Mouse (Mus musculus) MEL (cell line): ENCODE measurements around the gene Atp6v1a. TPM values are rescaled to one million over a fixed set of nuclear protein-coding genes. Genes with fewer than 3 reads are reported as not detected.

ENCODE experiments used
- DNase-seq: peaks from one replicate; pipeline ENCODE4 v3.0.0; 2011; ENCODE audit warnings: low read depth, low spot score
- H3K27ac ChIP-seq: 2 replicates; pipeline ENCODE4 v1.5.1; 2012; ENCODE audit warnings: low read depth, mild to moderate bottlenecking, control low read depth, low read length, moderate library complexity; ENCODE audit not compliant: control insufficient read depth
- H3K27me3 ChIP-seq, 2 experiments: fragments of 150-350 bp in 1 of 2; sonication (generic) in 1 of 2; 2 replicates each; pipeline ENCODE4 v1.6.1; 2012; ENCODE audit warnings: low read length in 2 of 2, mild to moderate bottlenecking in 2 of 2, improper control_type of control experiment in 1 of 2, moderate library complexity in 1 of 2; ENCODE audit not compliant: insufficient read depth in 2 of 2, control insufficient read depth in 1 of 2
- H3K36me3 ChIP-seq, 2 experiments: 2 replicates each; pipeline ENCODE4 v1.6.1; 2012 to 2014; ENCODE audit warnings: low read length in 2 of 2, improper control_type of control experiment in 1 of 2, inconsistent platforms in 1 of 2, mild to moderate bottlenecking in 1 of 2; ENCODE audit not compliant: insufficient read depth in 2 of 2, control insufficient read depth in 1 of 2
- H3K4me1 ChIP-seq, 2 experiments: fragments of 150-350 bp in 1 of 2; sonication (generic) in 1 of 2; 2 replicates each; pipeline ENCODE4 v1.6.1; 2012; ENCODE audit warnings: low read length in 2 of 2, improper control_type of control experiment in 1 of 2, mild to moderate bottlenecking in 1 of 2; ENCODE audit not compliant: insufficient read depth in 2 of 2, control insufficient read depth in 1 of 2
- H3K4me3 ChIP-seq, 2 experiments: fragments of 150-350 bp in 1 of 2; sonication (generic) in 1 of 2; 2 replicates each; pipeline ENCODE4 v1.5.1; 2012; ENCODE audit warnings: low read depth in 2 of 2, low read length in 2 of 2, mild to moderate bottlenecking in 2 of 2, moderate library complexity in 2 of 2, control low read depth in 1 of 2, improper control_type of control experiment in 1 of 2; ENCODE audit not compliant: control insufficient read depth in 1 of 2, insufficient read depth in 1 of 2
- H3K79me2 ChIP-seq: 2 replicates; pipeline ENCODE4 v1.6.1; 2012; ENCODE audit warnings: mild to moderate bottlenecking, low read length, moderate library complexity; ENCODE audit not compliant: control insufficient read depth, poor library complexity, insufficient read depth
- H3K9ac ChIP-seq: 2 replicates; pipeline ENCODE4 v1.6.1; 2012; ENCODE audit warnings: low read depth, mild to moderate bottlenecking, control low read depth, low read length, moderate library complexity; ENCODE audit not compliant: control insufficient read depth, poor library complexity, severe bottlenecking
- H3K9me3 ChIP-seq: fragments of 150-350 bp; sonication (generic); replicated peaks from 2 replicates; pipeline ENCODE4 v1.6.1; 2012; ENCODE audit warnings: mild to moderate bottlenecking, low read length, improper control_type of control experiment, moderate library complexity; ENCODE audit not compliant: insufficient read depth
- BHLHE40 ChIP-seq: IDR thresholded peaks from 2 replicates; pipeline ENCODE4 v1.6.1; 2012; ENCODE audit warnings: low read depth, mild to moderate bottlenecking, inconsistent platforms, low read length, improper control_type of control experiment, borderline replicate concordance
- CHD1 ChIP-seq: IDR thresholded peaks from 2 replicates; pipeline ENCODE4 v1.6.1; 2012; ENCODE audit warnings: low read depth, mild to moderate bottlenecking, inconsistent platforms, low read length, improper control_type of control experiment
- CTCF ChIP-seq, 3 experiments: IDR thresholded peaks in 2 of 3; conservative IDR thresholded peaks in 1 of 3; 2 replicates each; pipeline ENCODE4 v1.5.1; 2011 to 2012; ENCODE audit warnings: low read length in 3 of 3, low read depth in 2 of 3, mild to moderate bottlenecking in 2 of 3, improper control_type of control experiment in 1 of 3, inconsistent platforms in 1 of 3, mixed read lengths in 1 of 3, moderate library complexity in 1 of 3; ENCODE audit not compliant: control insufficient read depth in 1 of 3, insufficient read depth in 1 of 3, poor library complexity in 1 of 3, severe bottlenecking in 1 of 3
- ELF1 ChIP-seq: IDR thresholded peaks from 2 replicates; pipeline ENCODE4 v1.6.1; 2014; ENCODE audit warnings: low read depth, mild to moderate bottlenecking, inconsistent platforms, low read length, improper control_type of control experiment, moderate library complexity
- EP300 ChIP-seq, 2 experiments: IDR thresholded peaks; 2 replicates each; pipeline ENCODE4 v1.6.1; 2011; ENCODE audit warnings: improper control_type of control experiment in 2 of 2, low read length in 2 of 2, low read depth in 1 of 2, mild to moderate bottlenecking in 1 of 2
- GATA1 ChIP-seq: IDR thresholded peaks from 2 replicates; pipeline ENCODE4 v1.6.1; 2011; ENCODE audit warnings: low read depth, low read length, improper control_type of control experiment
- HCFC1 ChIP-seq: IDR thresholded peaks from 2 replicates; pipeline ENCODE4 v1.6.1; 2012; ENCODE audit warnings: low read depth, mild to moderate bottlenecking, inconsistent platforms, low read length, improper control_type of control experiment, moderate library complexity
- MAFK ChIP-seq: IDR thresholded peaks from 2 replicates; pipeline ENCODE4 v1.6.1; 2011; ENCODE audit warnings: low read depth, mild to moderate bottlenecking, low read length, improper control_type of control experiment, borderline replicate concordance
- MAZ ChIP-seq: IDR thresholded peaks from 2 replicates; pipeline ENCODE4 v1.6.1; 2012; ENCODE audit warnings: low read depth, mild to moderate bottlenecking, inconsistent platforms, low read length, improper control_type of control experiment
- MYC ChIP-seq: IDR thresholded peaks from 2 replicates; pipeline ENCODE4 v1.6.1; 2011; ENCODE audit warnings: low read depth, mild to moderate bottlenecking, low read length, improper control_type of control experiment, moderate library complexity
- NELFE ChIP-seq: IDR thresholded peaks from 2 replicates; pipeline ENCODE4 v1.6.1; 2011; ENCODE audit warnings: low read depth, low read length, improper control_type of control experiment
- NRF1 ChIP-seq: IDR thresholded peaks from 2 replicates; pipeline ENCODE4 v1.6.1; 2014; ENCODE audit warnings: low read depth, mild to moderate bottlenecking, inconsistent platforms, low read length, improper control_type of control experiment, moderate library complexity; ENCODE audit not compliant: poor library complexity, insufficient read depth, severe bottlenecking
- POLR2AphosphoS2 ChIP-seq: IDR thresholded peaks from 2 replicates; pipeline ENCODE4 v1.6.1; 2011; ENCODE audit warnings: low read length, improper control_type of control experiment
- POLR2AphosphoS5 ChIP-seq: IDR thresholded peaks from 2 replicates; pipeline ENCODE4 v1.6.1; 2012; ENCODE audit warnings: low read depth, borderline replicate concordance, mild to moderate bottlenecking, inconsistent platforms, low read length, moderate library complexity, mixed read lengths
- RAD21 ChIP-seq: IDR thresholded peaks from 2 replicates; pipeline ENCODE4 v1.6.1; 2011; ENCODE audit warnings: mild to moderate bottlenecking, low read depth, low read length, improper control_type of control experiment
- SMC3 ChIP-seq: IDR thresholded peaks from 2 replicates; pipeline ENCODE4 v1.6.1; 2011; ENCODE audit warnings: low read depth, low read length, improper control_type of control experiment
- TAL1 ChIP-seq: IDR thresholded peaks from 2 replicates; pipeline ENCODE4 v1.6.1; 2012; ENCODE audit warnings: mild to moderate bottlenecking, inconsistent platforms, low read length, moderate library complexity, mixed read lengths
- UBTF ChIP-seq: IDR thresholded peaks from 2 replicates; pipeline ENCODE4 v1.6.1; 2012; ENCODE audit warnings: low read depth, mild to moderate bottlenecking, inconsistent platforms, low read length, improper control_type of control experiment, moderate library complexity, borderline replicate concordance; ENCODE audit not compliant: insufficient read depth
- USF2 ChIP-seq, 2 experiments: IDR thresholded peaks; 2 replicates each; pipeline ENCODE4 v1.6.1; 2011 to 2012; ENCODE audit warnings: improper control_type of control experiment in 2 of 2, low read length in 2 of 2, borderline replicate concordance in 1 of 2, inconsistent platforms in 1 of 2, low read depth in 1 of 2, mild to moderate bottlenecking in 1 of 2; ENCODE audit not compliant: insufficient read depth in 1 of 2
- ZC3H11A ChIP-seq: IDR thresholded peaks from 2 replicates; pipeline ENCODE4 v1.6.1; 2012; ENCODE audit warnings: low read depth, mild to moderate bottlenecking, inconsistent platforms, low read length, improper control_type of control experiment
- ZMIZ1 ChIP-seq: IDR thresholded peaks from 2 replicates; pipeline ENCODE4 v1.6.1; 2012; ENCODE audit warnings: low read depth, mild to moderate bottlenecking, inconsistent platforms, low read length, improper control_type of control experiment, moderate library complexity
- ZNF384 ChIP-seq: IDR thresholded peaks from 2 replicates; pipeline ENCODE4 v1.6.1; 2012; ENCODE audit warnings: low read depth, mild to moderate bottlenecking, inconsistent platforms, low read length, improper control_type of control experiment
- polyA plus RNA-seq, 2 experiments: library from polyadenylated mRNA; stranded (reverse) in 1 of 2; unstranded in 1 of 2; fragments of >175 nt in 1 of 2; fragments of >200 nt in 1 of 2; gene quantifications; 2 replicates each; pipeline versions ENCODE4 v1.2.1 to v1.2.4; 2012; ENCODE audit warnings: low replicate concordance in 2 of 2, low read depth in 1 of 2; ENCODE audit not compliant: insufficient read length in 2 of 2, insufficient read depth in 1 of 2, missing spikeins in 1 of 2
- total RNA-seq: library from RNA; depleted of rRNA; stranded (reverse); fragments of 300-350 nt; gene quantifications from 2 replicates; pipeline ENCODE4 v1.2.3, GENCODE M21; 2012

Gene Atp6v1a
- total and polyA plus RNA-seq, 3 experiments, result 34.9 to 38.5 TPM; not detected in 1

DNA sequence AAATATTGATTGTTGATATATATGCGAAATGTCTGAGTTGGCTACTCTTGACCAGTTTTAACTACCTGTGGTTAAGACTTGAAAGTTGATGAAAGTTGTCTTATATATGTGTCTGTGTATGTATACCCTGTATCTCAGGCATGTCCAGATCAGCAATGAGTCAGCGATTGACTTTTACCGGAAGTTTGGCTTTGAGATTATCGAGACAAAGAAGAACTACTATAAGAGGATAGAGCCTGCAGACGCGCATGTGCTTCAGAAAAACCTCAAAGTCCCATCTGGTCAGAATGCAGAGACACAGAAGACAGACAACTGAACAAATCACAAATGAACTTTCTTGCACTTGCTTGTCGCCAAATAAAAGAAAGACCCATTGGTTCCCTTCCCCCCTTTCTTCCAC, 19.8 kb upstream of the Atp6v1a start (continued):
- TF ChIP-seq MAZ (no peak), NELFE (no peak), EP300 (IDR thresholded peaks at IDR 0.05; ENCODE audit: low read depth in 1 of 2, low read length in 2 of 2) (peak in 1 of 2 experiments; percentile 26; a peak in 2 of 4 replicates), ZMIZ1 (no peak), SMC3 (no peak), MYC (peak; percentile 82), CTCF (IDR thresholded peaks at IDR 0.05 in 2 of 3, conservative IDR thresholded peaks at IDR 0.05 in 1 of 3; ENCODE audit: control insufficient read depth in 1 of 3, insufficient read depth in 1 of 3, low read depth in 2 of 3, low read length in 3 of 3, poor library complexity in 1 of 3, severe bottlenecking in 1 of 3) (no peak), ZC3H11A (no peak), HCFC1 (no peak), MAFK (no peak), POLR2AphosphoS5 (no peak)

DNA sequence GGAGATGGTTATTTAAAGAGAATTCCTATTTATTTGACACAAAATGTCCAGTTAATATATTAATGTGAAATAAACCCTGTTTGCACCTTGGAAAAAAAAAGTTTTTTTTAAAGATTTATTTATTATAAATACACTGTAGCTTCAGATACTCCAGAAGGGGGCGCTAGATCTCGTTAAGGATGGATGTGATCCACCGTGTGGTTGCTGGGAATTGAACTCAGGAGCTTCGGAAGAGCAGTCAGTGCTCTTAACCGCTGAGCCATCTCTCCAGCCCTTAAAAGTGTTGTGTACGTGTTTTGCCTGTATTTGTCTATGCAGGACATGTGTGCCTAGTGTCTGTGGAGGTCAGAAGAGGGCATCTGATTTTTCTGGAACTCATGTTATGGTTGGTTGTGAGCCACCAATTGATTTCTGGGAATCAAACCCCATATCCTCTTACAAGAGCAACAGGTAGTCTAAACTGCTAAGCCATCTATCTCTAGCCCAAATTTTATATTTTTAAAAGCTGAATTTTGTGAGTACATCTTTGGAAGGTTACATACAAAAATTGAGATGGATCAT, 15.1 kb upstream of the Atp6v1a start:
- Histone ChIP-seq H3K36me3 (peaks cover 34 to 39% of the 10 kb centered on the region in 2 experiments), H3K27ac (no peak overlapping the region), H3K79me2 (peaks cover 27% of the 10 kb centered on the region), H3K27me3 (no peaks in the 10 kb centered on the region), H3K9me3 (no peaks in the 10 kb centered on the region), H3K4me1 (peaks cover 7 to 29% of the 10 kb centered on the region in 2 experiments; a peak in 3 of 4 replicates), H3K9ac (no peak overlapping the region), H3K4me3 (no peak overlapping the region)
- TF ChIP-seq ZNF384 (peak; percentile 25; the same call in 1 of the 2 replicates), NRF1 (no peak), CTCF (IDR thresholded peaks at IDR 0.05 in 2 of 3, conservative IDR thresholded peaks at IDR 0.05 in 1 of 3; ENCODE audit: control insufficient read depth in 1 of 3, insufficient read depth in 1 of 3, low read depth in 2 of 3, low read length in 3 of 3, poor library complexity in 1 of 3, severe bottlenecking in 1 of 3) (peak; percentile 15 to 23 (median 21); a peak in 4 of 6 replicates)
- DNase-seq, result no peak

DNA sequence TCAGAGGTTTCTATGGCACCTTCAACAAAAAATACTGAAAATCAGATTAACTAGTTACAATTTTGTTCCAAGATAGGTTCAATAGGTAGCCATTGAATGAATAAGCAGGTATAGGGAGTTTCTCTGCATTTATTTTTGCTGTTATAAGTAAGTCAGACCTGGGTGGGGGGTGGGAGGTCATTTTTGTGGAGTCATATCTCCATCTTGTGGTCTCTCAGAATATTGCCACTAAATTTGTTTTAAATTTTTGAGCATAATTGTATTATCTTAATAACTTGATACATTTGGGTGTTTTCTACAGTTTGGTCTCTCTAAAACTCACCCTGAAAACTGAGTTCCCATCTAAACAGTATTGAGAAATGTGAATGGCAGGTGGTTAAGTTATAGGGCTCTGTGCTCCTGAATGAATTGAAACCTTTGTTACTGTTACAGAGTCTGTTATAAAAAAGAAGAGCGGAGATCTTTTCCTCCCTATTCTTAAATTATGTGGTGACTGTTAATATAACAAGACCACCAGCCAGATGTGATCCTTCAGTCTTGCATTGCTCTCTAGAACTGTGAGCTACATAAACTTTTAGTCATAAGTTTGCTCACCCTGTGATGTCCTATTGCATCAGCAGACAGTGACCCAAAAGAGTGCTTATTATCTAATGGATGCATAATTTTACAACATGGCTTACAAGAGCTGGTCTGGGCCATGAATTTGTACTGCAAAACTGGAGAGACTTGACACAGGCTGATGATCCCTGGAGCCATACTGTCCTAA, 9.7 kb upstream of the Atp6v1a start:
- peaks cover 59% of the 10 kb centered on the region for H3K79me2 ChIP-seq
- H3K36me3 ChIP-seq, result peaks cover 9 to 47% of the 10 kb centered on the region in 2 experiments
- peak in 1 of 3 experiments; percentile 33; a peak in 2 of 6 replicates for TF ChIP-seq CTCF (IDR thresholded peaks at IDR 0.05 in 2 of 3, conservative IDR thresholded peaks at IDR 0.05 in 1 of 3; ENCODE audit: control insufficient read depth in 1 of 3, insufficient read depth in 1 of 3, low read depth in 2 of 3, low read length in 3 of 3, poor library complexity in 1 of 3, severe bottlenecking in 1 of 3)
- TF ChIP-seq BHLHE40, result no peak
- TF ChIP-seq POLR2AphosphoS2, result 0 out of 2 replicates have a peak, but pooled peaks have one; percentile 15
- no peak for TF ChIP-seq GATA1
- TF ChIP-seq MYC, result no peak
- TF ChIP-seq RAD21, result peak; percentile 16; the same call in 1 of the 2 replicates
- no peak for TF ChIP-seq UBTF
- no peak for TF ChIP-seq POLR2AphosphoS5
- TF ChIP-seq USF2 (IDR thresholded peaks at IDR 0.05; ENCODE audit: borderline replicate concordance in 1 of 2, insufficient read depth in 1 of 2, low read depth in 1 of 2, low read length in 2 of 2), result no peak
- no peak for TF ChIP-seq ELF1
- TF ChIP-seq TAL1, result no peak
- no peak for TF ChIP-seq CHD1
- no peaks in the 10 kb centered on the region for H3K27me3 ChIP-seq
- H3K9me3 ChIP-seq, result no peaks in the 10 kb centered on the region
- H3K4me1 ChIP-seq, result peaks cover 5 to 23% of the 10 kb centered on the region in 2 experiments; a peak in 3 of 4 replicates
- no peak overlapping the region for H3K4me3 ChIP-seq
- no peak overlapping the region for H3K9ac ChIP-seq
- DNase-seq, result no peak
- no peak overlapping the region for H3K27ac ChIP-seq
